In the genomic region with DNA sequence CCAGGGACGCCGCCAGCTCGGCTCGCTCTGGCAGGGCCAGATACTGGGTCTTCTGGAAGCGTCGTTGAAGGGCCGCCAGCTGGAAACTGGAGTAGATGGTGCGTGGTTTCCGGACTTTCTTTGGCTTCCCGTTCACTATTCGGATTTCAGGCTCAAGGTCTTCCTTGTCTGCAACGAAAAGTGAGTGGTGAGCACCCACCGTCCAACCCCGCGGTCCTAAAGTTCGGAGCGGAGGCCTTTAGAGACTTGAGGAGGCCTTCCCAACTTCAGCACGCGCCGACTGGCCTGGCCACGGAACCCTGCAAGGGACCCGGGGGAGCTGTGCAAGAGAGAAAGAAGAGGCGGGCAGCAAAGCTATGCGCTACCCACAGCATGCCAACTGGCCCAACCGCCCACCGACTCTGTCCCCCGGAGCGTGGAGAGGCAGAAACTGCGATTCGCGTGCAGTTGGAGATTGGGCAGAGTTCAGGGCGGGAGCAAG, we compare ENCODE assay signal across 8 mouse cellular contexts. TPM values are rescaled to one million over a fixed set of nuclear protein-coding genes. Genes with fewer than 3 reads are reported as not detected.
DNase-seq lines count a peak whose midpoint lies in the region; ATAC-seq lines count a peak whose summit lies in the region.

No protein-coding gene starts in this region.

- no peak for ATAC-seq in megakaryocyte, adult 5-6 weeks (ENCODE audit: poor library complexity, severe bottlenecking)
- no peak for ATAC-seq in embryonic facial prominence, embryonic 12.5 days (ENCODE audit: insufficient number of reproducible peaks, insufficient read depth, low FRiP score, low TSS enrichment)
- ATAC-seq in hindbrain, embryonic 13.5 days (ENCODE audit: low FRiP score): 0 out of 2 replicates have a peak, but pooled peaks have one; percentile 9
- 0 out of 2 replicates have a peak, but pooled peaks have one; percentile 15 for ATAC-seq in midbrain, embryonic 13.5 days
- no peak for ATAC-seq in erythroblast, adult 5-6 weeks (replicated peaks; ENCODE audit: low FRiP score, poor library complexity, severe bottlenecking)

- H3K9me3 ChIP-seq in megakaryocyte, embryonic 14.5 days: no peaks in the 10 kb centered on the region
- no peaks in the 10 kb centered on the region for H3K9me3 ChIP-seq in embryonic facial prominence, embryonic 12.5 days
- no peaks in the 10 kb centered on the region for H3K9me3 ChIP-seq in hindbrain, embryonic 13.5 days
- no peaks in the 10 kb centered on the region for H3K9me3 ChIP-seq in midbrain, embryonic 13.5 days

- no peaks in the 10 kb centered on the region for H3K36me3 ChIP-seq in megakaryocyte, embryonic 14.5 days (replicated peaks; ENCODE audit: low read length)
- no peaks in the 10 kb centered on the region for H3K36me3 ChIP-seq in embryonic facial prominence, embryonic 12.5 days
- no peaks in the 10 kb centered on the region for H3K36me3 ChIP-seq in hindbrain, embryonic 13.5 days
- H3K36me3 ChIP-seq in midbrain, embryonic 13.5 days: no peaks in the 10 kb centered on the region

- WGBS in embryonic facial prominence, embryonic 12.5 days: 1% methylated on average over 32 of the region's 32 CpGs
- 1% methylated on average over 32 of the region's 32 CpGs for WGBS in hindbrain, embryonic 13.5 days
- 1% methylated on average over 32 of the region's 32 CpGs for WGBS in midbrain, embryonic 13.5 days

- H3K4me2 ChIP-seq in embryonic facial prominence, embryonic 12.5 days (replicated peaks): peak overlapping the region; percentile 89
- peak overlapping the region; percentile 87 for H3K4me2 ChIP-seq in hindbrain, embryonic 13.5 days
- H3K4me2 ChIP-seq in midbrain, embryonic 13.5 days (replicated peaks): peak overlapping the region; percentile 93

- peaks cover 94% of the 10 kb centered on the region for H3K27me3 ChIP-seq in megakaryocyte, embryonic 14.5 days (replicated peaks)
- peaks cover 64% of the 10 kb centered on the region for H3K27me3 ChIP-seq in embryonic facial prominence, embryonic 12.5 days
- H3K27me3 ChIP-seq in hindbrain, embryonic 13.5 days: peaks cover 92% of the 10 kb centered on the region
- peaks cover 95% of the 10 kb centered on the region for H3K27me3 ChIP-seq in midbrain, embryonic 13.5 days

- H3K4me3 ChIP-seq in megakaryocyte, embryonic 14.5 days (replicated peaks): peak overlapping the region; percentile 89
- peak overlapping the region; percentile 65 for H3K4me3 ChIP-seq in embryonic facial prominence, embryonic 12.5 days
- H3K4me3 ChIP-seq in hindbrain, embryonic 13.5 days: peak overlapping the region; percentile 46
- H3K4me3 ChIP-seq in midbrain, embryonic 13.5 days (replicated peaks): peak overlapping the region; percentile 53

- peak overlapping the region; percentile 82 for H3K9ac ChIP-seq in embryonic facial prominence, embryonic 12.5 days
- H3K9ac ChIP-seq in hindbrain, embryonic 13.5 days: no peak overlapping the region
- H3K9ac ChIP-seq in midbrain, embryonic 13.5 days (replicated peaks): peak overlapping the region; percentile 63

- no peak for DNase-seq in MN1 (ENCODE audit: low spot score)
- no peak for DNase-seq in urinary bladder, postnatal 25 days (ENCODE audit: low spot score)

- peaks cover 59% of the 10 kb centered on the region for H3K4me1 ChIP-seq in megakaryocyte, embryonic 14.5 days
- peaks cover 24% of the 10 kb centered on the region for H3K4me1 ChIP-seq in embryonic facial prominence, embryonic 12.5 days
- peaks cover 28% of the 10 kb centered on the region for H3K4me1 ChIP-seq in hindbrain, embryonic 13.5 days (replicated peaks)
- H3K4me1 ChIP-seq in midbrain, embryonic 13.5 days (replicated peaks): peaks cover 42% of the 10 kb centered on the region

- peak overlapping the region; percentile 91 for H3K27ac ChIP-seq in embryonic facial prominence, embryonic 12.5 days
- no peak overlapping the region for H3K27ac ChIP-seq in hindbrain, embryonic 13.5 days
- peak overlapping the region; percentile 74 for H3K27ac ChIP-seq in midbrain, embryonic 13.5 days

RNA-seq across cellular contexts. Expression of a gene that starts 1.1 kb away (rescaled TPM):
- polyA plus RNA-seq in megakaryocyte, embryonic 14.5 days (2012; ENCODE audit: insufficient read depth, low replicate concordance): not detected in 2 replicates
- not detected in 2 replicates for total RNA-seq in megakaryocyte, adult 5-6 weeks (2015)
- total RNA-seq in megakaryocyte, adult 5-6 weeks (2017): not detected in 2 replicates
- 21.9 and 29.7 TPM in 2 replicates for polyA plus RNA-seq in embryonic facial prominence, embryonic 12.5 days (2016; fragmentation: Nextera tagmentation; extraction: Ambion mirVana)
- polyA plus RNA-seq in hindbrain, embryonic 13.5 days (2015; fragmentation: Nextera tagmentation; extraction: Ambion mirVana): 0.51 and 0.76 TPM in 2 replicates
- polyA plus RNA-seq in midbrain, embryonic 13.5 days (2015; fragmentation: Nextera tagmentation; extraction: Ambion mirVana): 10.5 and 14.6 TPM in 2 replicates
- total RNA-seq in erythroblast, adult 5-6 weeks (2015; ENCODE audit: low replicate concordance): not detected in 2 replicates
- not detected in 2 replicates for total RNA-seq in erythroblast, adult 5-6 weeks (2017; ENCODE audit: low replicate concordance)

RNA-seq across cellular contexts. Expression of a gene that starts 17.5 kb away (rescaled TPM):
- polyA plus RNA-seq in megakaryocyte, embryonic 14.5 days (2012; ENCODE audit: insufficient read depth, low replicate concordance): 0.31 TPM in 1 of 2 replicates, not detected in the other
- not detected in 2 replicates for total RNA-seq in megakaryocyte, adult 5-6 weeks (2015)
- total RNA-seq in megakaryocyte, adult 5-6 weeks (2017): not detected in 2 replicates
- 65.4 and 87.0 TPM in 2 replicates for polyA plus RNA-seq in embryonic facial prominence, embryonic 12.5 days (2016; fragmentation: Nextera tagmentation; extraction: Ambion mirVana)
- polyA plus RNA-seq in hindbrain, embryonic 13.5 days (2015; fragmentation: Nextera tagmentation; extraction: Ambion mirVana): 0.96 and 1.4 TPM in 2 replicates
- polyA plus RNA-seq in midbrain, embryonic 13.5 days (2015; fragmentation: Nextera tagmentation; extraction: Ambion mirVana): 53.6 and 56.4 TPM in 2 replicates
- total RNA-seq in erythroblast, adult 5-6 weeks (2015; ENCODE audit: low replicate concordance): not detected in 2 replicates
- total RNA-seq in erythroblast, adult 5-6 weeks (2017; ENCODE audit: low replicate concordance): not detected in 2 replicates

Comparison
In these comparisons a context has a peak if more than half of its experiments do, and no peak if none do; other contexts are left out.
1. ATAC-seq: peak in hindbrain, embryonic 13.5 days (single experiment) and midbrain, embryonic 13.5 days (single experiment); none in megakaryocyte, adult 5-6 weeks (single experiment), embryonic facial prominence, embryonic 12.5 days (single experiment) and erythroblast, adult 5-6 weeks (single experiment).
2. RNA of a gene that starts 17.5 kb away (polyA plus RNA-seq): 65.4 to 87.0 TPM in embryonic facial prominence, embryonic 12.5 days and 53.6 to 56.4 TPM in midbrain, embryonic 13.5 days; 0.96 to 1.4 TPM in hindbrain, embryonic 13.5 days and 0.31 TPM in megakaryocyte, embryonic 14.5 days; every median in the first group is over 10 times any median in the second.
3. Peak in every context shown above with its lines, with median percentiles within 50 percentile points of each other: H3K4me3 ChIP-seq and H3K4me2 ChIP-seq.